16 mouse cellular contexts compared by ENCODE assay signal in the genomic region with DNA sequence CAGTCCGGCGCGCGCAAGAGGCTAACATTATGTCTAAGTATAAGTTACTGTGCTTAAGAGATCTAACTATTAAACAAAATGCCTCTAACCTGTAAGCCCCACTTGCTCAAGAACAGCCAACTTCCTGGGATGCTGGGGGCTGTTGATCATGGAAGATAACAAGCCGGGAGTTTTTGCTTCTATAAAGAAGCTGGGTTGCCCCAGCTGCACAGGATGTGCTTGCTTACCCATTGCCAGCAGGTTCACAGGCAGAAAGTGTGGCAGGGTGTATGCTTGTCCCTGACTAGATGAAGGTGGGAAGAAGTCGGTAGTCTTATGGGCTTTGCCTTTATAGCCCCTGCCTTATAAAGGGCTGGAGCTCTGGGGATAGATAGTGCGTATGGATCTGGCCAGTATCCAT. TPM values are rescaled to one million over a fixed set of nuclear protein-coding genes. Genes with fewer than 3 reads are reported as not detected.
"Had no signal": no experiment of that assay in that cellular context is flagged by ENCODE, and none has a peak within 500 bp of the region (broad histone marks: within the 10 kb centered on the region; RNA-seq: fewer than 3 reads in every experiment).

No protein-coding gene starts in this region.

- H3K27me3 ChIP-seq: lung, embryonic 15.5 days; midbrain, embryonic 12.5 days; neural tube, embryonic 15.5 days had no signal

- H3K4me2 ChIP-seq: limb, embryonic 12.5 days; liver, embryonic 13.5 days; lung, embryonic 15.5 days; midbrain, embryonic 12.5 days; neural tube, embryonic 15.5 days had no signal

- H3K9me3 ChIP-seq: limb, embryonic 12.5 days; liver, embryonic 13.5 days; lung, embryonic 15.5 days; midbrain, embryonic 12.5 days; neural tube, embryonic 15.5 days had no signal

- H3K9ac ChIP-seq: limb, embryonic 12.5 days; liver, embryonic 13.5 days; liver, postnatal 0 days; lung, embryonic 15.5 days; midbrain, embryonic 12.5 days; neural tube, embryonic 15.5 days had no signal

- DNase-seq: kidney, adult 9 months; kidney, postnatal 36 days; liver; liver, embryonic 13.5 days; liver, postnatal 0 days; lung, postnatal 14 days had no signal

- H3K36me3 ChIP-seq: limb, embryonic 12.5 days; liver, embryonic 13.5 days; lung, embryonic 15.5 days; midbrain, embryonic 12.5 days; neural tube, embryonic 15.5 days had no signal

- H3K4me1 ChIP-seq: limb, embryonic 12.5 days; liver, embryonic 13.5 days; lung, embryonic 15.5 days; midbrain, embryonic 12.5 days; neural tube, embryonic 15.5 days had no signal

- H3K4me3 ChIP-seq: layer of hippocampus, adult 2 months; limb, embryonic 12.5 days; liver, embryonic 13.5 days; lung, embryonic 15.5 days; midbrain, embryonic 12.5 days; neural tube, embryonic 15.5 days had no signal

- H3K27ac ChIP-seq: kidney, postnatal 0 days; layer of hippocampus, adult 2 months; limb, embryonic 12.5 days; liver, embryonic 13.5 days; lung, embryonic 15.5 days; midbrain, embryonic 12.5 days; neural tube, embryonic 15.5 days; stomach, postnatal 0 days had no signal

- ATAC-seq: intestine, postnatal 0 days; liver, postnatal 0 days had no signal

RNA-seq across cellular contexts. Expression of a gene that starts 12.8 kb away (rescaled TPM):
- polyA plus RNA-seq: liver, embryonic 13.5 days; liver, postnatal 0 days; midbrain, embryonic 12.5 days; neural tube, embryonic 11.5 days; stomach, postnatal 0 days had no signal

RNA-seq across cellular contexts. Expression of a gene that starts 15.0 kb away (rescaled TPM):
- polyA plus RNA-seq: limb, embryonic 12.5 days; liver, embryonic 13.5 days; midbrain, embryonic 12.5 days; midbrain, postnatal 0 days; neural tube, embryonic 11.5 days; neural tube, embryonic 15.5 days had no signal

RNA-seq across cellular contexts. Expression of a gene that starts 16.4 kb away (rescaled TPM):
- polyA plus RNA-seq: kidney, postnatal 0 days; midbrain, embryonic 12.5 days; midbrain, postnatal 0 days; neural tube, embryonic 11.5 days; neural tube, embryonic 15.5 days had no signal
